Mouse (Mus musculus): ENCODE measurements at regions not wholly inside any gene's neighbourhood (a gene's known extent, or its start where the extent isn't known, plus 50 kb on each side); places are given as distances from the start of the nearest gene placed in this dataset.

GRCm38 (mm10) chr9:102424672-102425345 is 70.3 kb upstream of the Ephb1 start:
- TF ChIP-seq EP300 (IDR thresholded peaks at IDR 0.05; ENCODE audit: low read depth): no peak
- WGBS: 47% methylated on average over 11 of the region's 11 CpGs
- ATAC-seq (ENCODE audit: insufficient read depth, low read depth) (no peak), DNase-seq (ENCODE audit: low spot score) (no peak)
- no peaks in the 10 kb centered on the region for H3K4me1 ChIP-seq (ENCODE audit: control insufficient read depth, insufficient read depth)
- no peak overlapping the region for H3K27ac ChIP-seq (ENCODE audit: low read depth)
- peak overlapping the region; percentile 1; the same call in 1 of the 2 replicates for H3K4me3 ChIP-seq (ENCODE audit: low read depth, low read length)
- H3K4me2 ChIP-seq (ENCODE audit: low read depth, low read length): peak overlapping the region; percentile 38
- no peaks in the 10 kb centered on the region for H3K9me3 ChIP-seq (replicated peaks; ENCODE audit: control insufficient read depth, low read length)
- H3K9ac ChIP-seq (replicated peaks; ENCODE audit: low read depth, low read length): no peak overlapping the region
- no peaks in the 10 kb centered on the region for H3K36me3 ChIP-seq (replicated peaks; ENCODE audit: control insufficient read depth, insufficient read depth, low read length)
- H3K27me3 ChIP-seq (ENCODE audit: control insufficient read depth, insufficient read depth, low read length): no peaks in the 10 kb centered on the region

GRCm38 (mm10) chr9:102423919-102424671 is 69.6 kb upstream of the Ephb1 start:
- DNase-seq (ENCODE audit: low spot score) (no peak), ATAC-seq (ENCODE audit: insufficient read depth, low read depth) (no peak)
- no peak overlapping the region for H3K27ac ChIP-seq (ENCODE audit: low read depth)
- no peaks in the 10 kb centered on the region for H3K27me3 ChIP-seq (ENCODE audit: control insufficient read depth, insufficient read depth, low read length)
- 18% methylated on average over 20 of the region's 20 CpGs for WGBS
- H3K36me3 ChIP-seq (replicated peaks; ENCODE audit: control insufficient read depth, insufficient read depth, low read length): no peaks in the 10 kb centered on the region
- TF ChIP-seq CTCF (IDR thresholded peaks at IDR 0.05; ENCODE audit: low read depth): no peak
- TF ChIP-seq EP300 (IDR thresholded peaks at IDR 0.05; ENCODE audit: low read depth): no peak
- H3K9me3 ChIP-seq (replicated peaks; ENCODE audit: control insufficient read depth, low read length): no peaks in the 10 kb centered on the region
- H3K4me3 ChIP-seq (ENCODE audit: low read depth, low read length): peak overlapping the region; percentile 1; the same call in 1 of the 2 replicates
- peak overlapping the region; percentile 38 for H3K4me2 ChIP-seq (ENCODE audit: low read depth, low read length)
- no peaks in the 10 kb centered on the region for H3K4me1 ChIP-seq (ENCODE audit: control insufficient read depth, insufficient read depth)
- no peak overlapping the region for H3K9ac ChIP-seq (replicated peaks; ENCODE audit: low read depth, low read length)

GRCm38 (mm10) chr9:102423465-102423918 is 69.0 kb upstream of the Ephb1 start:
- ATAC-seq (ENCODE audit: insufficient read depth, low read depth) (no peak), DNase-seq (ENCODE audit: low spot score) (no peak)
- no peaks in the 10 kb centered on the region for H3K4me1 ChIP-seq (ENCODE audit: control insufficient read depth, insufficient read depth)
- H3K9me3 ChIP-seq (replicated peaks; ENCODE audit: control insufficient read depth, low read length): no peaks in the 10 kb centered on the region
- 55% methylated on average over 9 of the region's 9 CpGs for WGBS
- H3K4me3 ChIP-seq (ENCODE audit: low read depth, low read length): no peak overlapping the region
- H3K36me3 ChIP-seq (replicated peaks; ENCODE audit: control insufficient read depth, insufficient read depth, low read length): no peaks in the 10 kb centered on the region
- H3K4me2 ChIP-seq (ENCODE audit: low read depth, low read length): peak overlapping the region; percentile 38; the same call in 1 of the 2 replicates
- no peak overlapping the region for H3K9ac ChIP-seq (replicated peaks; ENCODE audit: low read depth, low read length)
- TF ChIP-seq EP300 (IDR thresholded peaks at IDR 0.05; ENCODE audit: low read depth): no peak
- TF ChIP-seq CTCF (IDR thresholded peaks at IDR 0.05; ENCODE audit: low read depth): no peak
- no peak overlapping the region for H3K27ac ChIP-seq (ENCODE audit: low read depth)
- no peaks in the 10 kb centered on the region for H3K27me3 ChIP-seq (ENCODE audit: control insufficient read depth, insufficient read depth, low read length)

GRCm38 (mm10) chr9:102421826-102422225 is 67.3 kb upstream of the Ephb1 start:
- no peak for DNase-seq (ENCODE audit: low spot score)
- WGBS: 84% methylated on average over 3 of the region's 3 CpGs
- no peak overlapping the region for H3K4me2 ChIP-seq (ENCODE audit: low read depth, low read length)
- H3K36me3 ChIP-seq (replicated peaks; ENCODE audit: control insufficient read depth, insufficient read depth, low read length): no peaks in the 10 kb centered on the region
- no peaks in the 10 kb centered on the region for H3K27me3 ChIP-seq (ENCODE audit: control insufficient read depth, insufficient read depth, low read length)
- no peak overlapping the region for H3K4me3 ChIP-seq (ENCODE audit: low read depth, low read length)
- H3K27ac ChIP-seq (ENCODE audit: low read depth): no peak overlapping the region
- H3K9me3 ChIP-seq (replicated peaks; ENCODE audit: control insufficient read depth, low read length): no peaks in the 10 kb centered on the region
- no peak for ATAC-seq (ENCODE audit: insufficient read depth, low read depth)
- H3K4me1 ChIP-seq (ENCODE audit: control insufficient read depth, insufficient read depth): no peaks in the 10 kb centered on the region
- no peak overlapping the region for H3K9ac ChIP-seq (replicated peaks; ENCODE audit: low read depth, low read length)
- TF ChIP-seq EP300 (IDR thresholded peaks at IDR 0.05; ENCODE audit: low read depth): no peak
- TF ChIP-seq CTCF (IDR thresholded peaks at IDR 0.05; ENCODE audit: low read depth): no peak

GRCm38 (mm10) chr9:102420196-102420595 is 65.7 kb upstream of the Ephb1 start:
- Histone ChIP-seq H3K4me2 (ENCODE audit: low read depth, low read length) (no peak overlapping the region), H3K36me3 (replicated peaks; ENCODE audit: control insufficient read depth, insufficient read depth, low read length) (no peaks in the 10 kb centered on the region), H3K9me3 (replicated peaks; ENCODE audit: control insufficient read depth, low read length) (no peaks in the 10 kb centered on the region), H3K4me1 (ENCODE audit: control insufficient read depth, insufficient read depth) (no peaks in the 10 kb centered on the region), H3K27me3 (ENCODE audit: control insufficient read depth, insufficient read depth, low read length) (no peaks in the 10 kb centered on the region), H3K4me3 (ENCODE audit: low read depth, low read length) (no peak overlapping the region), H3K9ac (replicated peaks; ENCODE audit: low read depth, low read length) (no peak overlapping the region), H3K27ac (ENCODE audit: low read depth) (no peak overlapping the region)
- no peak for ATAC-seq (ENCODE audit: insufficient read depth, low read depth)
- DNase-seq (ENCODE audit: low spot score): no peak
- WGBS: 27% methylated on average over 12 of the region's 12 CpGs
- TF ChIP-seq CTCF (IDR thresholded peaks at IDR 0.05; ENCODE audit: low read depth) (no peak), EP300 (IDR thresholded peaks at IDR 0.05; ENCODE audit: low read depth) (no peak)
